ENCODE assay signal across 16 mouse cellular contexts in the genomic region with DNA sequence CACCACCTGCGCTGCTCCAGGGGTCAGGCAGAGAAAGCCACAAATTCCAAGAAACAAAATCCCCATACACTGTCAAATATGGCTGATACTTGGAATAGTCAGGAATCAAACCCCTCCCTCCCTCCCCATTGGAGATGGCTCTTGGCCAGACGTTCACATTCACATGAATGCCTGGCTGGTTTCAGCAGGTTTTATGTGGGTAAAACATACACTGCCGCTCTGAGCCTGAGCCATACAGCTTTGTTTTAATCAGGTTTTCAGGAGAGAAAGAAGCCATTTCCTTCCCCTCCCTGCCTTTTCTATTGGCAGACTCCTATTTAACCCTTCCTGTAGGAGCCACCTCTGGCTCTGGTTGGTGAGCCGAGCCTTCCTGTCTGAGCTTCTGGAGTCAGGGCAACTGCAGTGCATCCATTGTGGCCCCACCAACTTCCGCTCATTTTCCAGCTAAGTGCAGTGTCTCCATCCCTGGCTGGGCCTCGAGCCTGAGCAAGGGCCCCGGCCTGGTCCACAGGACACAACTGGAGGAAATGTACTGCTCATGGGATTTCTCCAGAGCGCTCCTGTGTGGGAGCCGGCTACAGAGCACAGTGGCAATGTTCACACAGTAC. TPM values are rescaled to one million over a fixed set of nuclear protein-coding genes. Genes with fewer than 3 reads are reported as not detected.
A peak's percentile ranks its signal among the peaks of the same experiment; 100 is the strongest.
DNase-seq lines count a peak whose midpoint lies in the region; ATAC-seq and TF ChIP-seq lines count a peak whose summit lies in the region.
"Had no signal": no experiment of that assay in that cellular context is flagged by ENCODE, and none has a peak within 500 bp of the region (broad histone marks: within the 10 kb centered on the region; RNA-seq: fewer than 3 reads in every experiment).

No protein-coding gene starts in this region.

- DNase-seq in heart, adult 11 months, result peak; percentile 93
- no peak for DNase-seq in heart, adult 8-10 months (ENCODE audit: low spot score)
- DNase-seq in limb, embryonic 14.5 days (ENCODE audit: low spot score), result peak; percentile 14
- no peak for DNase-seq in limb, embryonic 10.5 days (ENCODE audit: low spot score)
- DNase-seq in brain, embryonic 14.5 days (ENCODE audit: low read depth), result peak; percentile 23
- peak; percentile 39 to 46 for DNase-seq in kidney, postnatal 36 days
- DNase-seq in layer of hippocampus, postnatal 25 days (ENCODE audit: extremely low spot score in 1 of 2, low spot score in 1 of 2), result no peak
- no peak for DNase-seq in thymus, postnatal 0 days (ENCODE audit: low spot score)
- DNase-seq: adrenal gland, postnatal 10 days; gastrocnemius, postnatal 14 days; right cerebral cortex, adult 18-20 months had no signal

- no peak overlapping the region for H3K9ac ChIP-seq in limb, embryonic 14.5 days (ENCODE audit: low read depth, low read length, severe bottlenecking)
- H3K9ac ChIP-seq: forebrain, embryonic 12.5 days; liver, embryonic 12.5 days had no signal

- no peaks in the 10 kb centered on the region for H3K27me3 ChIP-seq in limb, embryonic 14.5 days (ENCODE audit: control insufficient read depth, insufficient read depth, low read length)
- H3K27me3 ChIP-seq in limb, embryonic 10.5 days (ENCODE audit: low read depth, poor library complexity, severe bottlenecking), result no peaks in the 10 kb centered on the region
- H3K27me3 ChIP-seq: forebrain, embryonic 12.5 days; liver, embryonic 12.5 days had no signal

- 83% methylated on average over 9 of the region's 9 CpGs for WGBS in limb, embryonic 14.5 days
- WGBS in limb, embryonic 10.5 days, result 90% methylated on average over 9 of the region's 9 CpGs

- peak overlapping the region; percentile 55; the same call in 1 of the 2 replicates for H3K27ac ChIP-seq in limb, embryonic 14.5 days (replicated peaks; ENCODE audit: low read depth, low read length)
- no peak overlapping the region for H3K27ac ChIP-seq in limb, embryonic 10.5 days
- H3K27ac ChIP-seq: forebrain, embryonic 12.5 days; left cerebral cortex, adult 2 months; liver, embryonic 12.5 days had no signal

- no peaks in the 10 kb centered on the region for H3K9me3 ChIP-seq in limb, embryonic 14.5 days (ENCODE audit: control insufficient read depth, low read length)
- no peaks in the 10 kb centered on the region for H3K9me3 ChIP-seq in limb, embryonic 10.5 days (replicated peaks)
- H3K9me3 ChIP-seq: forebrain, embryonic 12.5 days; liver, embryonic 12.5 days had no signal

- no peak for TF ChIP-seq CTCF in brain, embryonic 14.5 days (IDR thresholded peaks at IDR 0.05; ENCODE audit: borderline replicate concordance, extremely low read depth, insufficient read depth, insufficient read length)

- TF ChIP-seq POLR2A in limb, embryonic 14.5 days (IDR thresholded peaks at IDR 0.05; ENCODE audit: borderline replicate concordance, extremely low read depth, insufficient read depth, insufficient read length), result no peak
- TF ChIP-seq POLR2A in brain, embryonic 14.5 days (IDR thresholded peaks at IDR 0.05; ENCODE audit: borderline replicate concordance, extremely low read depth, insufficient read depth, insufficient read length, poor library complexity, severe bottlenecking), result no peak

- peaks cover 3% of the 10 kb centered on the region; the same call in 1 of the 2 replicates for H3K4me1 ChIP-seq in limb, embryonic 14.5 days (ENCODE audit: control insufficient read depth, insufficient read depth, low read length)
- H3K4me1 ChIP-seq in limb, embryonic 10.5 days, result no peaks in the 10 kb centered on the region
- H3K4me1 ChIP-seq: forebrain, embryonic 12.5 days; liver, embryonic 12.5 days had no signal

- no peak overlapping the region for H3K4me3 ChIP-seq in limb, embryonic 14.5 days (replicated peaks; ENCODE audit: low read length)
- H3K4me3 ChIP-seq in limb, embryonic 10.5 days, result no peak overlapping the region
- H3K4me3 ChIP-seq: forebrain, embryonic 12.5 days; left cerebral cortex, adult 2 months; liver, embryonic 12.5 days had no signal

- H3K4me2 ChIP-seq in limb, embryonic 14.5 days (replicated peaks; ENCODE audit: low read depth, low read length, severe bottlenecking), result no peak overlapping the region
- H3K4me2 ChIP-seq: forebrain, embryonic 12.5 days; liver, embryonic 12.5 days had no signal

- ATAC-seq in limb, embryonic 14.5 days (ENCODE audit: low FRiP score, low read depth), result no peak
- ATAC-seq: intestine, embryonic 16.5 days; liver, embryonic 12.5 days had no signal

- H3K36me3 ChIP-seq in limb, embryonic 14.5 days (ENCODE audit: control insufficient read depth, insufficient read depth, low read length), result peaks cover 85% of the 10 kb centered on the region
- H3K36me3 ChIP-seq in limb, embryonic 10.5 days, result peaks cover 100% of the 10 kb centered on the region

RNA-seq across cellular contexts. Expression of a gene that starts 13.0 kb away (rescaled TPM):
- 10 to 100 TPM in 1 of 4 experiments, 1 to 10 TPM in 3; 6.8 to 14.7 (median 8.2) TPM for total RNA-seq in heart, adult 8-10 months (2022)
- 27.9 and 28.0 TPM in 2 replicates for polyA plus RNA-seq in limb, embryonic 14.5 days (2012; rRNA removed)
- polyA plus RNA-seq in limb, embryonic 14.5 days (2014; fragmentation: Nextera tagmentation; extraction: Ambion mirVana), result 16.1 and 18.3 TPM in 2 replicates
- 30.4 and 34.6 TPM in 2 replicates for polyA plus RNA-seq in limb, embryonic 10.5 days (2016; fragmentation: Nextera tagmentation; extraction: Ambion mirVana)
- polyA plus RNA-seq in brain, embryonic 14.5 days (2012; rRNA removed), result 28.2 and 38.0 TPM in 2 replicates
- total RNA-seq in layer of hippocampus, postnatal 25 days (2021), result 10 to 100 TPM; 25.7 to 28.4 TPM
- polyA plus RNA-seq in thymus, postnatal 0 days (2015; fragmentation: Nextera tagmentation; extraction: Ambion mirVana), result 16.8 and 18.9 TPM in 2 replicates

RNA-seq across cellular contexts. Expression of a gene that starts 13.2 kb away (rescaled TPM):
- 10 to 100 TPM; 14.7 to 21.3 (median 16.2) TPM for total RNA-seq in heart, adult 8-10 months (2022)
- polyA plus RNA-seq in limb, embryonic 14.5 days (2012; rRNA removed), result 35.6 and 52.6 TPM in 2 replicates
- polyA plus RNA-seq in limb, embryonic 14.5 days (2014; fragmentation: Nextera tagmentation; extraction: Ambion mirVana), result 36.6 and 36.9 TPM in 2 replicates
- 47.9 and 52.2 TPM in 2 replicates for polyA plus RNA-seq in limb, embryonic 10.5 days (2016; fragmentation: Nextera tagmentation; extraction: Ambion mirVana)
- 57.6 and 69.8 TPM in 2 replicates for polyA plus RNA-seq in brain, embryonic 14.5 days (2012; rRNA removed)
- 10 to 100 TPM; 33.1 to 47.4 TPM for total RNA-seq in layer of hippocampus, postnatal 25 days (2021)
- polyA plus RNA-seq in thymus, postnatal 0 days (2015; fragmentation: Nextera tagmentation; extraction: Ambion mirVana), result 47.2 and 48.8 TPM in 2 replicates

RNA-seq across cellular contexts. Expression of a gene that starts 28.2 kb away (rescaled TPM):
- total RNA-seq in heart, adult 8-10 months (2022), result 1 to 10 TPM; 2.3 to 3.1 (median 3.0) TPM
- polyA plus RNA-seq in limb, embryonic 14.5 days (2012; rRNA removed), result 11.3 and 11.6 TPM in 2 replicates
- polyA plus RNA-seq in limb, embryonic 14.5 days (2014; fragmentation: Nextera tagmentation; extraction: Ambion mirVana), result 12.5 TPM in 2 replicates
- polyA plus RNA-seq in limb, embryonic 10.5 days (2016; fragmentation: Nextera tagmentation; extraction: Ambion mirVana), result 0.90 and 1.6 TPM in 2 replicates
- polyA plus RNA-seq in brain, embryonic 14.5 days (2012; rRNA removed), result 0.91 and 2.1 TPM in 2 replicates
- 1 to 10 TPM; 5.2 to 6.5 TPM for total RNA-seq in layer of hippocampus, postnatal 25 days (2021)
- 7.8 TPM in 2 replicates for polyA plus RNA-seq in thymus, postnatal 0 days (2015; fragmentation: Nextera tagmentation; extraction: Ambion mirVana)

RNA-seq across cellular contexts. Expression of a gene that starts 34.5 kb away (rescaled TPM):
- total RNA-seq in heart, adult 8-10 months (2022), result not detected
- 0.52 and 0.77 TPM in 2 replicates for polyA plus RNA-seq in limb, embryonic 14.5 days (2012; rRNA removed)
- 0.83 and 0.89 TPM in 2 replicates for polyA plus RNA-seq in limb, embryonic 14.5 days (2014; fragmentation: Nextera tagmentation; extraction: Ambion mirVana)
- 1.0 and 1.1 TPM in 2 replicates for polyA plus RNA-seq in limb, embryonic 10.5 days (2016; fragmentation: Nextera tagmentation; extraction: Ambion mirVana)
- polyA plus RNA-seq in brain, embryonic 14.5 days (2012; rRNA removed), result not detected in 2 replicates
- total RNA-seq in layer of hippocampus, postnatal 25 days (2021), result not detected
- 3.8 and 4.8 TPM in 2 replicates for polyA plus RNA-seq in thymus, postnatal 0 days (2015; fragmentation: Nextera tagmentation; extraction: Ambion mirVana)
- total RNA-seq: gastrocnemius, postnatal 14 days; left cerebral cortex, adult 2 months had no signal
- polyA plus RNA-seq: neural tube, embryonic 11.5 days had no signal

RNA-seq across cellular contexts. Expression of a gene that starts 46.6 kb away (rescaled TPM):
- 10 to 100 TPM; 11.0 to 28.2 (median 14.6) TPM for total RNA-seq in heart, adult 8-10 months (2022)
- 9.8 and 10.5 TPM in 2 replicates for polyA plus RNA-seq in limb, embryonic 14.5 days (2012; rRNA removed)
- polyA plus RNA-seq in limb, embryonic 14.5 days (2014; fragmentation: Nextera tagmentation; extraction: Ambion mirVana), result 16.0 and 17.5 TPM in 2 replicates
- 1.7 and 2.0 TPM in 2 replicates for polyA plus RNA-seq in limb, embryonic 10.5 days (2016; fragmentation: Nextera tagmentation; extraction: Ambion mirVana)
- polyA plus RNA-seq in brain, embryonic 14.5 days (2012; rRNA removed), result 0.64 and 1.2 TPM in 2 replicates
- total RNA-seq in layer of hippocampus, postnatal 25 days (2021), result 1 to 10 TPM in 1 of 2 experiments, under 1 TPM in 1; 0.54 to 1.2 TPM
- polyA plus RNA-seq in thymus, postnatal 0 days (2015; fragmentation: Nextera tagmentation; extraction: Ambion mirVana), result 35.4 and 39.8 TPM in 2 replicates

Comparison
In these comparisons a context has a peak if more than half of its experiments do, and no peak if none do; other contexts are left out.
1. DNase-seq: peak in heart, adult 11 months (single experiment), limb, embryonic 14.5 days (single experiment), brain, embryonic 14.5 days (single experiment) and kidney, postnatal 36 days (2 of 2); none in heart, adult 8-10 months (single experiment), limb, embryonic 10.5 days (single experiment), layer of hippocampus, postnatal 25 days (0 of 2) and thymus, postnatal 0 days (single experiment).